Mouse (Mus musculus) monocyte, adult 5-6 weeks (primary cell): ENCODE data around the gene Fubp1. TPM values are rescaled to one million over a fixed set of nuclear protein-coding genes. Genes with fewer than 3 reads are reported as not detected.

ENCODE experiments used
- ATAC-seq: fragments of 153-309, 156-312 bp; replicated peaks from 2 replicates; pipeline ENCODE4 v1.8.0; 2017; ENCODE audit warnings: mild to moderate bottlenecking; ENCODE audit not compliant: low TSS enrichment, insufficient number of reproducible peaks, severe bottlenecking, poor library complexity, low FRiP score
- total RNA-seq: library from RNA; stranded (forward); fragments of 200-1000, 200-491, 200-594 nt; gene quantifications from 3 replicates; pipeline ENCODE4 v1.2.3, GENCODE M21; 2017

The Fubp1 gene
- total RNA-seq, 1 experiment from 2014 or later, result 165 TPM

- no peak for ATAC-seq
These were observed 55.3 kb downstream of the Fubp1 start for GRCm38 (mm10) chr3:152265351-152266035.

- ATAC-seq, result no peak
These were observed 55.8 kb downstream of the Fubp1 start, which contains the start of gene Nexn for GRCm38 (mm10) chr3:152266036-152266421. Gene Nexn, minus strand, starts transcription at chr3:152266350.

- no peak for ATAC-seq
These were observed 57.9 kb downstream of the Fubp1 start for GRCm38 (mm10) chr3:152268099-152268498.

- no peak for ATAC-seq
These were observed 61.0 kb downstream of the Fubp1 start for GRCm38 (mm10) chr3:152271071-152271710.

GRCm38 (mm10) chr3:152271876-152272275 is 61.7 kb downstream of the Fubp1 start:
- no peak for ATAC-seq

GRCm38 (mm10) chr3:152272974-152273685 is 62.9 kb downstream of the Fubp1 start:
- no peak for ATAC-seq

- no peak for ATAC-seq
These were observed 64.8 kb downstream of the Fubp1 start for GRCm38 (mm10) chr3:152275008-152275407.

GRCm38 (mm10) chr3:152276935-152277334 is 66.7 kb downstream of the Fubp1 start:
- ATAC-seq, result no peak

GRCm38 (mm10) chr3:152277912-152278311 is 67.7 kb downstream of the Fubp1 start:
- no peak for ATAC-seq

GRCm38 (mm10) chr3:152278431-152278830 is 68.2 kb downstream of the Fubp1 start:
- ATAC-seq, result no peak

GRCm38 (mm10) chr3:152282126-152282525 is 71.9 kb downstream of the Fubp1 start:
- ATAC-seq, result no peak

GRCm38 (mm10) chr3:152284306-152284705 is 74.1 kb downstream of the Fubp1 start:
- no peak for ATAC-seq

- no peak for ATAC-seq
These were observed 74.5 kb downstream of the Fubp1 start for GRCm38 (mm10) chr3:152284759-152285158.

Other genes with a start within 250 kb of the Fubp1 start
- gene Gipc2, start 44.2 kb upstream of the Fubp1 start, total RNA-seq, result 2.5 to 6.6 TPM in 2 of 3 replicates, not detected in the other
- gene Dnajb4, start 120 bp upstream of the Fubp1 start, total RNA-seq, result 90.9 to 144 TPM (median 114 TPM) in 3 replicates
- gene Nexn, start 55.9 kb downstream of the Fubp1 start, total RNA-seq, result not detected in 3 replicates
- gene Miga1, start 130.0 kb downstream of the Fubp1 start, total RNA-seq, result 5.5 to 13.6 TPM (median 5.7 TPM) in 3 replicates
- 89.3 to 119 TPM (median 109 TPM) in 3 replicates for gene Usp33, start 136.1 kb downstream of the Fubp1 start, total RNA-seq
- 57.3 to 79.0 TPM (median 63.4 TPM) in 3 replicates for gene Zzz3, start 185.1 kb downstream of the Fubp1 start, total RNA-seq